Mouse (Mus musculus): Measurements from ENCODE around the gene Dnmt3c.

Gene Dnmt3c

DNA sequence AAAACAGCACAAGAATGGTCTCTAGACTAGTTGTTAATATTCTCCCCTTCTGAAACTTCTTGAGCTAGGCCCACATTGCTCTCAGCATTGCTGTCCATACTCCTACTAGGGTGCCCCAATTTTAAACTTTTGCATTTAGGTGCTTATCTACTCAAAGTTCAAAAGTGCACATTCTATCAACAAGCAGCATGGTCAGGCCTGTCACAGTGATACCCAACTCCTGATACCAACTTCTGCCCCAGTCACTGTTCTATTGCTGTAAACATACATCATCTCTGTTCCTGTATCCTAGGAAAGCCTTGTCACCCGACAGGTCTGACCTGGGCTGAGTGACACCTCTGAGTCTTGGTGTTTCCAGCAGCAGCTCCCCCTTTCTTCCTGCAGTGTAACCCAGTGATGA is 26.6 kb downstream of the Dnmt3c start:
- DNase-seq (ENCODE audit: low spot score), result no peak

GRCm38 (mm10) chr2:153724424-153724823 is 28.0 kb downstream of the Dnmt3c start:
- no peak for DNase-seq (ENCODE audit: low spot score)

GRCm38 (mm10) chr2:153724871-153725270 is 28.4 kb downstream of the Dnmt3c start:
- DNase-seq (ENCODE audit: low spot score), result no peak

DNA sequence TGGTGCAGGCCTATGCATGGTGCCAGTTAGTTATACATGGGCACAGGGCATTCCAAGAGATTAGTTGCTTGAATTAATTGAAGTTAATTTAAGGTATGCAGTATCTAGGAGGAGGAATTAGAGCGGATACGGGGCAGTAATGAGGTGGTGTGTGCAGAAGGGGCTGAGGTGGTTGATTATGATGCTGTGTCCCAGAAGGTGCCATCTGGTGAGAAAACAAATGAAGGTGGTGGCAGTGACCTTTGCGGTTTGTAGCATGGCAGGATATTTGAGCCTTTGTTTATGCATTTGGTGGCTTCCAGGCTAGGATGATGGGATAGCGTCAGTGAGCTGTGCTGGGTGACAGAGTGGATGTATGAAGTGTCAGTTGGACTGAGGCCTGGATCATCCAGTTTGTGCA is 28.8 kb downstream of the Dnmt3c start:
- DNase-seq (ENCODE audit: low spot score), result no peak

DNA sequence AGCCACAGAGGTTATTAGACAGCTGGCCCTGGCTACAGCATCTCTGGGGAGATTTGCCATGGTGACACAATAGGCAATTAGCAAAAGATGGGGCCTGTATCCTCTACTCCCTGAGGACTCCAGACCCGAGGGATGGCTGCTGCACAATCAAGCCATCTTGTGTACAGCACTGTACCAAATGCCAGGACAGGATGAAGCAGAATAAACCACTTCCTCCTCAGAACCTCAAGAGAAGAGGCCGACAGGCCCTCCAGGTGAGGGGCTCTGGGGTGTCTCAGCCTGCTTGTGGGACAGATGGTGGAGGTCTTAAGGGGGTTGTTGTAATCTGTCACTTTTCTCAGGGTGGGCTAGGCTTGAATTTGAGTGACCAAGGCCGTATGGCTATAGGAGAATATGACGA is 37.6 kb downstream of the Dnmt3c start:
- no peak for DNase-seq (ENCODE audit: low spot score)

DNA sequence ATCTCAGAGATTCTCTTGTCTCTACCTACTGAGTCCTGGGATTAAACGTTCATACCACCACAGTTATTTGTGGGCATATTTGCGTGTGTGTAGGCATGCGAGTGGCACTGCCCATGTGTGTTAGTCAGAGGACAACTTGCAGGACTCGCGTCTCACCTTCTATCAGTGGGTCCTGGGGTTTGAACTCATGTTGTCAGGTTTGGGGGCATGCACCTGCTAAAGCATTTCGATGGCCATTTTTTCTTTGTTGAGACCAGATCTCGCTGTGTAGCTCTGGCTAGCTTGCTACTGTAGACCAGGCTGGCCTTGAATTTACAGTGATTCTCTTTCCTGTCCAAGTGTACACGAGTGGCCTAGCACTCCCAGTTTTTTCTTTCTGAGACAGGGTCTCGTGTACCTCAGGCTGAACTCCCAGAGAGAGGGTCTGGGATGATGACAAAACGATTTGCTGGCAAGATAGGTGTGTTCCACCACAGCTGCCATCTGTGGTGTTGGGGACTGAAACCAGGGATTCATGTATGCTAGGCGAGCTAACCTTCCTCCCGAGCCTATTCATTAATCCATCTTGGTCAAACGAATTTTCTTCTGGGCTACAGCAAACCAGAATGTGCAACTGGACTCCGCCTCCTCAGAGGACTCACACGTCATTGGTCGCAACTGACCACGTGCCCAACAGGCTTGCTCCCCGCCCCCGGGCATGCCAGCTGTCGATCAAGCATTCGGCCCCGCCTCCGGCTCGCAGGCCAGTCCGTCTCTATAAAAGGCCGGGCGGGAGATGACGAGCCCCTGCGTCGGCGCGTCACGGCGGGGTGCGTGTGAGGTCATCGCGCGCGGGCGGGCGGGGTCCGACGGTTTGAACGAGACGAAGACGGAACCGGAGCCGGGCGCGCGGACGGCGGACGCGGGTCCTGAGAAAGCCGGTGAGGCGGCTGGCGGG is 44.3 kb downstream of the Dnmt3c start, which contains the start of gene Mapre1:
Gene Mapre1, plus strand, starts transcription at position 775 of the 937 bp plus-strand sequence.
- peak; percentile 99 for DNase-seq (ENCODE audit: low spot score)

GRCm38 (mm10) chr2:153741437-153742065 is 45.1 kb downstream of the Dnmt3c start:
- peak; percentile 88 for DNase-seq (ENCODE audit: low spot score)

- DNase-seq (ENCODE audit: low spot score), result no peak
Measured at GRCm38 (mm10) chr2:153747994-153748393, 51.5 kb downstream of the Dnmt3c start.

GRCm38 (mm10) chr2:153750363-153750762 is 53.9 kb downstream of the Dnmt3c start:
- no peak for DNase-seq (ENCODE audit: low spot score)

- DNase-seq (ENCODE audit: low spot score), result no peak
Measured at GRCm38 (mm10) chr2:153762121-153762520, 65.7 kb downstream of the Dnmt3c start.

- no peak for DNase-seq (ENCODE audit: low spot score)
Measured at GRCm38 (mm10) chr2:153767484-153767883, 71.0 kb downstream of the Dnmt3c start.

DNA sequence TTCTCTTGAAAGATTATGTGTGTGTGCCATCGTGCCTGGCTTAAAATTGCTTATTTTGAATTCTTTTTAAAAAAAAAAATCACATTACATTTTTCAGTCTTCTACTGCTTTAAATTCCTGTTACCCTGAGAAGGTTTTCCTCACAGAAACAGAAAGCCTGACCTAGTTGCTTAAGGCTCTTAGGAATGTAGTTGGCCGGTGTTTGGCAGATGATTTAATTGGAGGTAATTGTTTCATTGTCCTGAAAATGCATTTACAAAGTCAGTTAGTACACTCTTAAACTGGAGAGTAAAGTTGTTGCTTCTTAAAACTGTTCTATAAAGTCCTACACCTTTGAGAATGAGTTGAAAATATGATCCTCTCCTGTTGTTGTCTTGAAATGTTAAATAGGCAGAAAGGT is 72.4 kb downstream of the Dnmt3c start:
- DNase-seq (ENCODE audit: low spot score), result no peak

- no peak for DNase-seq (ENCODE audit: low spot score)
Measured at GRCm38 (mm10) chr2:153772950-153773349, 76.5 kb downstream of the Dnmt3c start.

DNA sequence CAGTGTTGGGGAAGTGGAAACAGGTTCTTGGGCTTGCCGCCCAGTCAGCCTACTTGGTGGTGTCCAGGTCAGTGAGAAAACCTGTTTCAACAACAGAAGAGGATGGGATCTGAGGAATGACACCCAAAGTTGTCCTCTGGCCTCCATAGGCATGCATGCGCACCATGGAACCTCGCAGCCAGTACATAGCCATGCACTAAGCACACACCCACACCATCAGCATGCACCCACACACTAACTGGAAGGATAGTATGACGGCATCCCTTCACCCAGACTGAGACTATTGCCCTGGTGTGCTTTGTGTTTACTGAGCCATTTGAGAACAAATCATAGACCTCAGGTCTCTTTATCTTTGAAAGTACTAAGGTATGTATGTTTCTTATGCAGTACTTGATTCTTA is 79.0 kb downstream of the Dnmt3c start:
- DNase-seq (ENCODE audit: low spot score), result no peak

DNA sequence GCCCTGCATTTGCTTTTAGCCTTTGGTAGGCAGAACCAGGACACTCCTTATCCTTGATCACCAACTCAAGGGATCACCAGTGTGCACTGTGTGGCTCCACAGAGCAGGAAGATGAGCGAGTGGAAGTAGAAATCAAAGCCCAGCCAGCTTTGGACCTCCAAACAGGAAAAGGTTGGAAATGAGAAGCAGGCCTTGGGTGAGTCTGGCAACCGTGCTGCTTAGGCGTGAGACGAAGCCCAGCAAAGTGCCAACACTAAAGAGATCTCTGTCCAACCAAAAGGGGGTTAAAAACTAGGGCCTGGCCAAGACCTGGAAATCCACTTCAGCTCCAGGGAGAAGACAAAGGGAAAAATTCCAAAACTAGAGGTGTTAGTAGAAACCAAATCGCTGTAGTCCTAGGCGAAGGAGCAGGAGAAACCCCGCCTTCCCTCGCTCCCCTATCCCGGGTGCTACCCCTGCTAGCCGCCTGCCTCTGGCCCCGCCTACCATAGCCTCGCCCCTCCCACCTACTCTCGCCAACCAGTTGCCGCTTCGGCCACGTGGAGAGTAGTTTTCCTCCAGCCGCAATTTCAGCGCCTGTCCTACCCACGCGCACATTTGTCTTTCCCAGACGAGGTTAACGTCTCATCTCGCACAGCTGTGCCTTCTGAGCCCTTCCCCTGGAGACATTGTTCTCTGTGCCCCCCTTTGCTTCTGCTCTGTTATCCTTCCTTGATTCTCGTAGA is 82.3 kb downstream of the Dnmt3c start:
- peak; percentile 72 for DNase-seq (ENCODE audit: low spot score)
